Mouse (Mus musculus): Measurements from ENCODE around the gene Gm21861. TPM values are rescaled to one million over a fixed set of nuclear protein-coding genes. Genes with fewer than 3 reads are reported as not detected.
"Not testable (repeated sequence)": the region's sequence is repeated elsewhere in the genome, so short reads cannot be mapped to it uniquely, and the experiment has no call there.

The Gm21861 gene
- total RNA-seq (2017): not detected in 2 replicates

DNA sequence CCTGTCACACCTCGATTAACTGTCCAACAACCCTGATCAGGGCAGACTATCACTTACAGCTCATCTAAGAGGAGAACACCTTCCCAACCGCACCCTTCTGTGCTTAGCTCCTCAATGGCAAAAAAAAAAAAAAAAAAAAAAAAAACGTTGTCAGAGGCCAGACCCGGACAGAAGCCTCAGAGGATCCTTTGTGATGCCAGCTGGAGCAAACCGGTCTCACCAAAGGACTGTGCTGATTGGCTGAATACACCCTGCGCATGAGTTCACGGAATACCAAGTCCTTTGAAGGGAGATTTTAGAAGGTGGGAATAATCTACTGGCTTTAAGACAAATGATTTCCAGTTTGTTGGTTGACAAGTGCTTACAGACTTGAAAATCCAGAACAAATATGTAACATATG, at the start of gene Gm21861:
Gm21861 (minus strand) TSS at position 101 of the 400 bp plus-strand sequence.
- not testable (repeated sequence) for ATAC-seq (replicated peaks in 1 of 2; ENCODE audit: insufficient read depth in 1 of 2, low FRiP score in 2 of 2, low TSS enrichment in 1 of 2, low read depth in 1 of 2, poor library complexity in 2 of 2, severe bottlenecking in 2 of 2)
